Mouse (Mus musculus): ENCODE results near the gene Entpd6. TPM values are rescaled to one million over a fixed set of nuclear protein-coding genes. Genes with fewer than 3 reads are reported as not detected.

The Entpd6 gene
- 47.5 and 50.9 TPM in 2 replicates for polyA plus RNA-seq (2021; fragmentation: Nextera tagmentation)
- long read RNA-seq, experiment 1, transcript Entpd6-201 (14 exons, 2,540 nt), result major isoform, 36 of 66 reads
- long read RNA-seq, experiment 1, partial matches to known transcripts, result 5 of 66 reads
- long read RNA-seq, experiment 1, other reads (novel, unspliced or antisense), result 25 of 66 reads
- long read RNA-seq, experiment 2, transcript Entpd6-201 (14 exons, 2,540 nt), result major isoform, 233 of 344 reads
- long read RNA-seq, experiment 2, partial matches to known transcripts, result 12 of 344 reads
- long read RNA-seq, experiment 2, other reads (novel, unspliced or antisense), result 98 of 344 reads

GRCm38 (mm10) chr2:150748854-150749253 lies at the start of gene Entpd6:
Gene Entpd6, plus strand, starts transcription at chr2:150749042.

GRCm38 (mm10) chr2:150786251-150787180 lies 37.7 kb downstream of the Entpd6 start, which contains the start of gene Pygb:
Gene Pygb, plus strand, starts transcription at chr2:150786735.

Other genes with a start within 250 kb of the Entpd6 start
- gene Cst7, start 178.6 kb upstream of the Entpd6 start, polyA plus RNA-seq (2021; fragmentation: Nextera tagmentation), result 0.48 and 1.3 TPM in 2 replicates
- 47.3 and 51.8 TPM in 2 replicates for gene Apmap, start 140.5 kb upstream of the Entpd6 start, polyA plus RNA-seq (2021; fragmentation: Nextera tagmentation)
- 26.4 and 34.0 TPM in 2 replicates for gene Acss1, start 80.5 kb upstream of the Entpd6 start, polyA plus RNA-seq (2021; fragmentation: Nextera tagmentation)
- 0.08 and 0.10 TPM in 2 replicates for gene Vsx1, start 59.7 kb upstream of the Entpd6 start, polyA plus RNA-seq (2021; fragmentation: Nextera tagmentation)
- gene Pygb, start 37.7 kb downstream of the Entpd6 start, polyA plus RNA-seq (2021; fragmentation: Nextera tagmentation), result 109 and 122 TPM in 2 replicates
- gene Abhd12, start 155.7 kb downstream of the Entpd6 start, polyA plus RNA-seq (2021; fragmentation: Nextera tagmentation), result 326 and 331 TPM in 2 replicates
- gene Gins1, start 156.4 kb downstream of the Entpd6 start, polyA plus RNA-seq (2021; fragmentation: Nextera tagmentation), result 1.1 and 1.3 TPM in 2 replicates